Mouse (Mus musculus): ENCODE measurements around the gene Lingo4.

DNA sequence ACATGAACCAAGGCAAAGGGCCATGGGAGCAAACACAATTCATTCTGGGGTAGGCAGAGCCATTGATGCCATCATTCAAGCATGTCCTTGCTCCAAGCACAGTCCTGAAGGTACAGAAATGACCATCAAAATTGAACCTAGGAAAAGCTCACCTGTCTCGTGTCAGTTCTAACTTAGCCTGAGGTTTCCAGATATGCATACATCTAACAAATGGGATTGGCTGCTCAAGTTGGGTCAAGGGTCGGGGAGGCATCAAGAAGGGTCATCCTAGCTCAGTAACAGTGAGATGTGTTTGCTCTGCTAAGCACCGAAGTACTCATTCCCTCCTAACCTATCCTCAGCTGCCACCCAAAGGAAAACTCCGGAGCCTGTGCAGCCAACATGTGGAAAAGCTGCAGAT is 1.5 kb upstream of the Lingo4 start:
- TF ChIP-seq CTCF (IDR thresholded peaks at IDR 0.05; ENCODE audit: control insufficient read depth, insufficient read depth, insufficient replicate concordance, low read depth, low read length), result no peak
- TF ChIP-seq POLR2A (IDR thresholded peaks at IDR 0.05; ENCODE audit: control insufficient read depth, low read depth, low read length), result no peak
